Mouse (Mus musculus): Measurements from ENCODE around the gene Gfod1. TPM values are rescaled to one million over a fixed set of nuclear protein-coding genes. Genes with fewer than 3 reads are reported as not detected.

Gfod1 gene
- polyA plus RNA-seq, 1 experiment from 2014 or later, result 0.15 TPM

GRCm38 (mm10) chr13:43201033-43201432 is 102.9 kb downstream of the Gfod1 start:
- 56% methylated on average over 22 of the region's 22 CpGs for WGBS (ENCODE audit: insufficient replicate concordance)
- no peaks in the 10 kb centered on the region for H3K36me3 ChIP-seq
- ATAC-seq (ENCODE audit: low read depth), result peak; percentile 46; the same call in 1 of the 2 replicates
- H3K4me3 ChIP-seq (replicated peaks), result no peak overlapping the region
- H3K4me1 ChIP-seq (replicated peaks), result peaks cover 17% of the 10 kb centered on the region
- no peak overlapping the region for H3K27ac ChIP-seq
- H3K9ac ChIP-seq, result no peak overlapping the region
- no peaks in the 10 kb centered on the region for H3K9me3 ChIP-seq (replicated peaks)
- peaks cover 17% of the 10 kb centered on the region for H3K27me3 ChIP-seq
- no peak for DNase-seq
- no peak overlapping the region for H3K4me2 ChIP-seq

- no peak overlapping the region for H3K27ac ChIP-seq
- WGBS (ENCODE audit: insufficient replicate concordance), result 85% methylated on average over 22 of the region's 22 CpGs
- H3K27me3 ChIP-seq, result peaks cover 21% of the 10 kb centered on the region
These were observed 103.5 kb downstream of the Gfod1 start for GRCm38 (mm10) chr13:43200473-43200872.

GRCm38 (mm10) chr13:43199749-43200148 is 104.2 kb downstream of the Gfod1 start:
- H3K27me3 ChIP-seq, result peaks cover 26% of the 10 kb centered on the region
- H3K27ac ChIP-seq, result no peak overlapping the region
- 47% methylated on average over 5 of the region's 5 CpGs for WGBS (ENCODE audit: insufficient replicate concordance)
- no peak overlapping the region for H3K4me2 ChIP-seq
- peaks cover 20% of the 10 kb centered on the region for H3K4me1 ChIP-seq (replicated peaks)
- H3K36me3 ChIP-seq, result no peaks in the 10 kb centered on the region
- DNase-seq (no peak), ATAC-seq (ENCODE audit: low read depth) (no peak)
- H3K4me3 ChIP-seq (replicated peaks), result no peak overlapping the region
- no peaks in the 10 kb centered on the region for H3K9me3 ChIP-seq (replicated peaks)
- no peak overlapping the region for H3K9ac ChIP-seq

More at GRCm38 (mm10) chr13:43200473-43200872, 103.5 kb downstream of the Gfod1 start:
- H3K9me3 ChIP-seq (replicated peaks), result no peaks in the 10 kb centered on the region
- no peak overlapping the region for H3K9ac ChIP-seq
- DNase-seq (no peak), ATAC-seq (ENCODE audit: low read depth) (no peak)
- no peak overlapping the region for H3K4me2 ChIP-seq
- H3K4me1 ChIP-seq (replicated peaks), result peaks cover 20% of the 10 kb centered on the region
- H3K4me3 ChIP-seq (replicated peaks), result no peak overlapping the region
- no peaks in the 10 kb centered on the region for H3K36me3 ChIP-seq

GRCm38 (mm10) chr13:43199282-43199681 is 104.7 kb downstream of the Gfod1 start:
- ATAC-seq (ENCODE audit: low read depth) (no peak), DNase-seq (no peak)
- WGBS (ENCODE audit: insufficient replicate concordance), result 73% methylated on average over 7 of the region's 7 CpGs
- H3K36me3 ChIP-seq, result no peaks in the 10 kb centered on the region
- peaks cover 20% of the 10 kb centered on the region for H3K4me1 ChIP-seq (replicated peaks)
- no peak overlapping the region for H3K4me3 ChIP-seq (replicated peaks)
- H3K27me3 ChIP-seq, result peaks cover 31% of the 10 kb centered on the region
- no peak overlapping the region for H3K27ac ChIP-seq
- H3K9me3 ChIP-seq (replicated peaks), result no peaks in the 10 kb centered on the region
- H3K9ac ChIP-seq, result no peak overlapping the region
- H3K4me2 ChIP-seq, result no peak overlapping the region

GRCm38 (mm10) chr13:43197187-43197586 is 106.8 kb downstream of the Gfod1 start:
- 47% methylated on average over 6 of the region's 6 CpGs for WGBS (ENCODE audit: insufficient replicate concordance)
- peaks cover 39% of the 10 kb centered on the region for H3K27me3 ChIP-seq
- no peak overlapping the region for H3K4me3 ChIP-seq (replicated peaks)
- ATAC-seq (ENCODE audit: low read depth), result no peak
- no peaks in the 10 kb centered on the region for H3K9me3 ChIP-seq (replicated peaks)
- DNase-seq, result no peak
- H3K9ac ChIP-seq, result no peak overlapping the region
- peaks cover 36% of the 10 kb centered on the region for H3K4me1 ChIP-seq (replicated peaks)
- no peak overlapping the region for H3K27ac ChIP-seq
- H3K4me2 ChIP-seq, result no peak overlapping the region
- no peaks in the 10 kb centered on the region for H3K36me3 ChIP-seq

- no peak for DNase-seq
- ATAC-seq (ENCODE audit: low read depth), result no peak
- Histone ChIP-seq H3K27ac (no peak overlapping the region), H3K36me3 (no peaks in the 10 kb centered on the region), H3K9me3 (replicated peaks) (no peaks in the 10 kb centered on the region), H3K27me3 (peaks cover 48% of the 10 kb centered on the region), H3K4me2 (no peak overlapping the region), H3K9ac (no peak overlapping the region), H3K4me1 (replicated peaks) (peaks cover 48% of the 10 kb centered on the region), H3K4me3 (replicated peaks) (no peak overlapping the region)
- 10% methylated on average over 7 of the region's 7 CpGs for WGBS (ENCODE audit: insufficient replicate concordance)
These were observed 108.0 kb downstream of the Gfod1 start for GRCm38 (mm10) chr13:43196000-43196399.

- Histone ChIP-seq H3K4me1 (replicated peaks) (peaks cover 45% of the 10 kb centered on the region), H3K9ac (no peak overlapping the region), H3K36me3 (no peaks in the 10 kb centered on the region), H3K9me3 (replicated peaks) (no peaks in the 10 kb centered on the region), H3K4me2 (no peak overlapping the region), H3K27me3 (peaks cover 63% of the 10 kb centered on the region), H3K27ac (no peak overlapping the region), H3K4me3 (replicated peaks) (no peak overlapping the region)
- no peak for DNase-seq
- no peak for ATAC-seq (ENCODE audit: low read depth)
- WGBS (ENCODE audit: insufficient replicate concordance), result 75% methylated on average over 8 of the region's 8 CpGs
These were observed 110.0 kb downstream of the Gfod1 start for GRCm38 (mm10) chr13:43193932-43194331.

- no peaks in the 10 kb centered on the region for H3K9me3 ChIP-seq (replicated peaks)
- no peaks in the 10 kb centered on the region for H3K36me3 ChIP-seq
- H3K9ac ChIP-seq, result no peak overlapping the region
- peaks cover 66% of the 10 kb centered on the region for H3K27me3 ChIP-seq
- DNase-seq, result peak; percentile 60
- H3K4me1 ChIP-seq (replicated peaks), result peaks cover 45% of the 10 kb centered on the region
- no peak overlapping the region for H3K27ac ChIP-seq
- H3K4me2 ChIP-seq, result no peak overlapping the region
- ATAC-seq (ENCODE audit: low read depth), result peak; percentile 66
- H3K4me3 ChIP-seq (replicated peaks), result no peak overlapping the region
- 3% methylated on average over 7 of the region's 7 CpGs for WGBS (ENCODE audit: insufficient replicate concordance)
These were observed 110.7 kb downstream of the Gfod1 start for GRCm38 (mm10) chr13:43193266-43193665.

- peak overlapping the region; percentile 15; the same call in 1 of the 2 replicates for H3K9ac ChIP-seq
- peak; percentile 72 for ATAC-seq (ENCODE audit: low read depth)
- peak overlapping the region; percentile 49 for H3K4me2 ChIP-seq
- H3K4me3 ChIP-seq (replicated peaks), result 0 out of 2 replicates have a peak overlapping the region, but pooled peaks have one; percentile 1
- peaks cover 65% of the 10 kb centered on the region for H3K27me3 ChIP-seq
- 2% methylated on average over 14 of the region's 14 CpGs for WGBS (ENCODE audit: insufficient replicate concordance)
- no peaks in the 10 kb centered on the region for H3K9me3 ChIP-seq (replicated peaks)
- H3K27ac ChIP-seq, result no peak overlapping the region
- DNase-seq, result peak; percentile 62
- H3K36me3 ChIP-seq, result no peaks in the 10 kb centered on the region
- H3K4me1 ChIP-seq (replicated peaks), result peaks cover 45% of the 10 kb centered on the region
These were observed 112.2 kb downstream of the Gfod1 start for GRCm38 (mm10) chr13:43191741-43192192.

GRCm38 (mm10) chr13:43191290-43191689 is 112.7 kb downstream of the Gfod1 start:
- Histone ChIP-seq H3K36me3 (no peaks in the 10 kb centered on the region), H3K4me3 (replicated peaks) (no peak overlapping the region), H3K9me3 (replicated peaks) (no peaks in the 10 kb centered on the region), H3K4me2 (peak overlapping the region; percentile 49; the same call in 1 of the 2 replicates), H3K27me3 (peaks cover 61% of the 10 kb centered on the region), H3K9ac (no peak overlapping the region), H3K4me1 (replicated peaks) (peaks cover 41% of the 10 kb centered on the region), H3K27ac (no peak overlapping the region; the same call in 1 of the 2 replicates)
- DNase-seq (no peak), ATAC-seq (ENCODE audit: low read depth) (no peak)
- 3% methylated on average over 2 of the region's 2 CpGs for WGBS (ENCODE audit: insufficient replicate concordance)

- no peak for ATAC-seq (ENCODE audit: low read depth)
- WGBS (ENCODE audit: insufficient replicate concordance), result 70% methylated on average over 4 of the region's 4 CpGs
- no peak overlapping the region for H3K9ac ChIP-seq
- H3K27me3 ChIP-seq, result peaks cover 38% of the 10 kb centered on the region
- no peak overlapping the region for H3K4me2 ChIP-seq
- DNase-seq, result no peak
- H3K36me3 ChIP-seq, result no peaks in the 10 kb centered on the region
- no peaks in the 10 kb centered on the region for H3K9me3 ChIP-seq (replicated peaks)
- no peak overlapping the region for H3K27ac ChIP-seq
- no peak overlapping the region for H3K4me3 ChIP-seq (replicated peaks)
- peaks cover 27% of the 10 kb centered on the region for H3K4me1 ChIP-seq (replicated peaks)
These were observed 116.2 kb downstream of the Gfod1 start for GRCm38 (mm10) chr13:43187736-43188135.

Data from liver, embryonic 13.5 days (tissue).